Comparison of ENCODE assay signal across 19 mouse cellular contexts in the genomic region with DNA sequence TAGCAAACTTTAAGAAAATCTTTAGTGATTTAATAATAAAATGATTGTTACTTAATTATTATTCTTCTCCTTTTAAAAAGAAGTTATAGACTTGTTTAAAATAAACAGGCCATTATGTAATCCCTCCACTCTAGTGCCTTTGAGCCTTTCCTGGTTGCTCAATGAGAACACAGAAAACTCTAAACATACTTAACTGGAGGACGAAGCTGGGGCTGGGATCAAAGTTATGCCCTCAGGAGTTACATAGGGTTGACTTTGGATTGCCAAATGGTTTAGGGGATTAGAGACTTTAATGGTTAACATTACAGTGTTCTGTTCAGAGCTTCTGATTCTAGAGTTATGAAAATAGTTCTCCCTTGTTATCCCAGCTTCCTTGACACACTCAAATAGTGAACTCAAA.
"Had no signal": no experiment of that assay in that cellular context is flagged by ENCODE, and none has a peak within 500 bp of the region (broad histone marks: within the 10 kb centered on the region; RNA-seq: fewer than 3 reads in every experiment).

No protein-coding gene starts in this region.

- H3K9me3 ChIP-seq: limb, embryonic 15.5 days; lung, embryonic 15.5 days; midbrain, embryonic 10.5 days; midbrain, embryonic 12.5 days; neural tube, embryonic 13.5 days; neural tube, embryonic 15.5 days had no signal

- H3K27me3 ChIP-seq: limb, embryonic 15.5 days; lung, embryonic 15.5 days; midbrain, embryonic 12.5 days; neural tube, embryonic 13.5 days; neural tube, embryonic 15.5 days had no signal

- H3K4me1 ChIP-seq: limb, embryonic 15.5 days; lung, embryonic 15.5 days; midbrain, embryonic 10.5 days; midbrain, embryonic 12.5 days; neural tube, embryonic 13.5 days; neural tube, embryonic 15.5 days had no signal

- H3K27ac ChIP-seq: limb, embryonic 15.5 days; liver, embryonic 14.5 days; lung, embryonic 15.5 days; midbrain, embryonic 10.5 days; midbrain, embryonic 12.5 days; neural tube, embryonic 13.5 days; neural tube, embryonic 15.5 days had no signal

- H3K4me2 ChIP-seq: limb, embryonic 15.5 days; lung, embryonic 15.5 days; midbrain, embryonic 12.5 days; neural tube, embryonic 13.5 days; neural tube, embryonic 15.5 days had no signal

- ATAC-seq: midbrain, embryonic 16.5 days had no signal

- H3K4me3 ChIP-seq: limb, embryonic 15.5 days; lung, embryonic 15.5 days; midbrain, embryonic 10.5 days; midbrain, embryonic 12.5 days; myocyte; neural tube, embryonic 13.5 days; neural tube, embryonic 15.5 days had no signal

- H3K36me3 ChIP-seq: limb, embryonic 15.5 days; lung, embryonic 15.5 days; midbrain, embryonic 10.5 days; midbrain, embryonic 12.5 days; neural tube, embryonic 13.5 days; neural tube, embryonic 15.5 days had no signal

- DNase-seq: lung, postnatal 14 days; midbrain, embryonic 14.5 days; retina, postnatal 1 day; right cerebral cortex, adult 18-20 months; right cerebral cortex, postnatal 25 days; right cerebral cortex, postnatal 4 days; spleen, adult 18-20 months; thymus, adult 18-20 months; thymus, postnatal 25 days; thymus, postnatal 4 days had no signal

- H3K9ac ChIP-seq: limb, embryonic 15.5 days; liver, embryonic 14.5 days; lung, embryonic 15.5 days; midbrain, embryonic 12.5 days; neural tube, embryonic 13.5 days; neural tube, embryonic 15.5 days had no signal
